Mouse (Mus musculus): ENCODE measurements at regions not wholly inside any gene's neighbourhood (a gene's known extent, or its start where the extent isn't known, plus 50 kb on each side); places are given as distances from the start of the nearest gene placed in this dataset.

DNA sequence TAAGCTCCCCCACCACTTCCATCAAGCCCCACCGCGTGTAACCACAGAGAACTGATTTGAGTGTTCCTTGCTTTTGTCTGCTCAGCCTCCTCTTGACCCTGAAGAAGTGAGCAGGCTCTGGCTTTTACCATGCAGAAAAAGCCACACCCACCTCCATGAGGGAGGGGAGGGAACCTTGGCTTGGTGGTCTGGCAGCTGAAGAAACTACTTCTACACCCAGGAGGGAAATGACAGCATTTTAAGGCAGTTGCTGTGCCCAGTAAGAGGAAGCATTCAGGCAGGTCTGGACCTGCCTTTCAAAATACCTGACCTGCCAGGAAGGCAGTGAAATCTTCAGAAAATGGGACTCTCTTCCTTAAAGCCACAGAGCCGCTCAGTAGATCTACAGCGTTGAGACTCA lies 156.9 kb upstream of the Ofcc1 start:
- TF ChIP-seq CTCF (IDR thresholded peaks at IDR 0.05; ENCODE audit: low read depth) (no peak), EP300 (IDR thresholded peaks at IDR 0.05; ENCODE audit: low read depth) (no peak)
